ENCODE assay signal across 9 mouse cellular contexts in genomic region chr11:118584826-118585225, GRCm38 (mm10).
DNase-seq lines count a peak whose midpoint lies in the region; ATAC-seq and TF ChIP-seq lines count a peak whose summit lies in the region.
"Had no signal": no experiment of that assay in that cellular context is flagged by ENCODE, and none has a peak within 500 bp of the region (broad histone marks: within the 10 kb centered on the region; RNA-seq: fewer than 3 reads in every experiment).

No protein-coding gene starts in this region.

- H3K27ac ChIP-seq in hindbrain, embryonic 11.5 days (ENCODE audit: low read depth, low read length): no peak overlapping the region
- no peak overlapping the region for H3K27ac ChIP-seq in hindbrain, embryonic 12.5 days
- H3K27ac ChIP-seq in MEL (ENCODE audit: control insufficient read depth, low read depth, low read length): no peak overlapping the region
- H3K27ac ChIP-seq: lung, embryonic 15.5 days had no signal

- no peaks in the 10 kb centered on the region for H3K79me2 ChIP-seq in MEL (ENCODE audit: control insufficient read depth, insufficient read depth, low read length, poor library complexity)

- no peak for ATAC-seq in hindbrain, embryonic 11.5 days (ENCODE audit: low FRiP score)
- ATAC-seq in hindbrain, embryonic 12.5 days (ENCODE audit: low FRiP score): no peak
- ATAC-seq in megakaryocyte progenitor cell, adult 5-6 weeks (replicated peaks; ENCODE audit: poor library complexity): peak; percentile 99
- no peak for ATAC-seq in activated CD4-positive, CD25-positive, alpha-beta regulatory T cell, adult 4 months

- no peaks in the 10 kb centered on the region for H3K36me3 ChIP-seq in hindbrain, embryonic 11.5 days (ENCODE audit: control insufficient read depth, insufficient read depth, low read length)
- no peaks in the 10 kb centered on the region for H3K36me3 ChIP-seq in hindbrain, embryonic 12.5 days
- no peaks in the 10 kb centered on the region for H3K36me3 ChIP-seq in MEL (ENCODE audit: control insufficient read depth in 1 of 2, insufficient read depth in 2 of 2, low read length in 2 of 2)
- H3K36me3 ChIP-seq: lung, embryonic 15.5 days had no signal

- H3K9ac ChIP-seq in hindbrain, embryonic 11.5 days (ENCODE audit: low read depth, low read length): no peak overlapping the region
- no peak overlapping the region for H3K9ac ChIP-seq in hindbrain, embryonic 12.5 days
- H3K9ac ChIP-seq in MEL (ENCODE audit: control insufficient read depth, low read depth, low read length, poor library complexity, severe bottlenecking): no peak overlapping the region
- H3K9ac ChIP-seq: lung, embryonic 15.5 days had no signal

- TF ChIP-seq RAD21 in MEL (IDR thresholded peaks at IDR 0.05; ENCODE audit: low read depth, low read length): no peak

- no peaks in the 10 kb centered on the region for H3K4me1 ChIP-seq in hindbrain, embryonic 11.5 days (replicated peaks; ENCODE audit: control insufficient read depth, insufficient read depth, low read length)
- H3K4me1 ChIP-seq in hindbrain, embryonic 12.5 days: no peaks in the 10 kb centered on the region
- H3K4me1 ChIP-seq in MEL (ENCODE audit: control insufficient read depth in 1 of 2, insufficient read depth in 2 of 2, low read length in 2 of 2): no peaks in the 10 kb centered on the region
- H3K4me1 ChIP-seq: lung, embryonic 15.5 days had no signal

- TF ChIP-seq EP300 in MEL (IDR thresholded peaks at IDR 0.05; ENCODE audit: low read depth in 1 of 2, low read length in 2 of 2): no peak

- no peaks in the 10 kb centered on the region for H3K27me3 ChIP-seq in hindbrain, embryonic 11.5 days (ENCODE audit: control insufficient read depth, insufficient read depth, low read length)
- peaks cover 3% of the 10 kb centered on the region; the same call in 1 of the 2 replicates for H3K27me3 ChIP-seq in hindbrain, embryonic 12.5 days
- no peaks in the 10 kb centered on the region for H3K27me3 ChIP-seq in MEL (ENCODE audit: control insufficient read depth in 1 of 2, insufficient read depth in 2 of 2, low read length in 2 of 2)
- H3K27me3 ChIP-seq: lung, embryonic 15.5 days had no signal

- no peak overlapping the region for H3K4me2 ChIP-seq in hindbrain, embryonic 11.5 days (replicated peaks; ENCODE audit: low read depth, low read length)
- no peak overlapping the region for H3K4me2 ChIP-seq in hindbrain, embryonic 12.5 days (replicated peaks)
- H3K4me2 ChIP-seq: lung, embryonic 15.5 days had no signal

- 0 out of 6 replicates have a peak, but pooled peaks of 1 of the 3 experiments have one; percentile 0 for TF ChIP-seq CTCF in MEL (IDR thresholded peaks at IDR 0.05 in 2 of 3, conservative IDR thresholded peaks at IDR 0.05 in 1 of 3; ENCODE audit: control insufficient read depth in 1 of 3, insufficient read depth in 1 of 3, low read depth in 2 of 3, low read length in 3 of 3, poor library complexity in 1 of 3, severe bottlenecking in 1 of 3)

- WGBS in hindbrain, embryonic 11.5 days: 5% methylated on average over 15 of the region's 15 CpGs
- 8% methylated on average over 15 of the region's 15 CpGs for whole genome bisulfite sequencing in hindbrain, embryonic 12.5 days

- no peak overlapping the region for H3K4me3 ChIP-seq in hindbrain, embryonic 11.5 days (ENCODE audit: low read depth, low read length)
- H3K4me3 ChIP-seq in hindbrain, embryonic 12.5 days: no peak overlapping the region
- H3K4me3 ChIP-seq in MEL (ENCODE audit: control insufficient read depth in 1 of 2, insufficient read depth in 1 of 2, low read depth in 2 of 2, low read length in 2 of 2): no peak overlapping the region
- H3K4me3 ChIP-seq: lung, embryonic 15.5 days had no signal

- DNase-seq in hindbrain, embryonic 11.5 days (ENCODE audit: low spot score): peak; percentile 88
- peak; percentile 91 for DNase-seq in MEL (ENCODE audit: low read depth, low spot score)
- peak; percentile 91 for DNase-seq in embryo, embryonic 11.5 days (ENCODE audit: low read depth, low spot score)
- DNase-seq in kidney, adult 8-10 months: peak; percentile 49 to 81
- peak; percentile 67 to 71 for DNase-seq in thymus, postnatal 36 days

- H3K9me3 ChIP-seq in hindbrain, embryonic 11.5 days (ENCODE audit: control insufficient read depth, low read length): no peaks in the 10 kb centered on the region
- no peaks in the 10 kb centered on the region for H3K9me3 ChIP-seq in hindbrain, embryonic 12.5 days (replicated peaks)
- H3K9me3 ChIP-seq in MEL (replicated peaks; ENCODE audit: insufficient read depth, low read length): no peaks in the 10 kb centered on the region
- H3K9me3 ChIP-seq: lung, embryonic 15.5 days had no signal

- TF ChIP-seq POLR2A in MEL (IDR thresholded peaks at IDR 0.05; ENCODE audit: control insufficient read depth in 1 of 2, insufficient read depth in 1 of 2, low read depth in 1 of 2, low read length in 2 of 2, poor library complexity in 1 of 2): no peak

TF ChIP-seq in MEL, 35 proteins besides CTCF, POLR2A, EP300 and RAD21:
- TF ChIP-seq ZMIZ1 (IDR thresholded peaks at IDR 0.05; ENCODE audit: low read depth, low read length) (no peak), MEF2A (IDR thresholded peaks at IDR 0.05; ENCODE audit: extremely low read depth, insufficient replicate concordance, low read depth, low read length, poor library complexity, severe bottlenecking) (no peak), TAL1 (IDR thresholded peaks at IDR 0.05; ENCODE audit: low read length) (no peak), MAX (IDR thresholded peaks at IDR 0.05; ENCODE audit: low read length) (no peak), CHD2 (IDR thresholded peaks at IDR 0.05; ENCODE audit: low read length) (no peak), SIN3A (IDR thresholded peaks at IDR 0.05; ENCODE audit: low read length) (peak; percentile 99), GABPA (IDR thresholded peaks at IDR 0.05; ENCODE audit: low read depth, low read length) (no peak), ELF1 (IDR thresholded peaks at IDR 0.05; ENCODE audit: low read depth, low read length) (no peak), E2F4 (IDR thresholded peaks at IDR 0.05; ENCODE audit: borderline replicate concordance, low read depth, low read length) (no peak), MAFK (IDR thresholded peaks at IDR 0.05; ENCODE audit: borderline replicate concordance, low read depth, low read length) (no peak), CHD1 (IDR thresholded peaks at IDR 0.05; ENCODE audit: low read depth, low read length) (no peak), KAT2A (conservative IDR thresholded peaks at IDR 0.05; ENCODE audit: low read depth, low read length) (no peak), TCF12 (IDR thresholded peaks at IDR 0.05; ENCODE audit: low read depth, low read length) (no peak), NELFE (IDR thresholded peaks at IDR 0.05; ENCODE audit: low read depth, low read length) (no peak), MYC (IDR thresholded peaks at IDR 0.05; ENCODE audit: low read depth, low read length) (no peak), USF2 (IDR thresholded peaks at IDR 0.05; ENCODE audit: borderline replicate concordance in 1 of 2, insufficient read depth in 1 of 2, low read depth in 1 of 2, low read length in 2 of 2) (no peak), MAZ (IDR thresholded peaks at IDR 0.05; ENCODE audit: low read depth, low read length) (no peak), SMC3 (IDR thresholded peaks at IDR 0.05; ENCODE audit: low read depth, low read length) (no peak), POLR2AphosphoS2 (IDR thresholded peaks at IDR 0.05; ENCODE audit: low read length) (no peak), ZKSCAN1 (IDR thresholded peaks at IDR 0.05; ENCODE audit: low read depth, low read length) (no peak), TBP (IDR thresholded peaks at IDR 0.05; ENCODE audit: low read depth, low read length) (0 out of 2 replicates have a peak, but pooled peaks have one; percentile 28), ETS1 (IDR thresholded peaks at IDR 0.05; ENCODE audit: low read depth, low read length) (no peak), RCOR1 (IDR thresholded peaks at IDR 0.05; ENCODE audit: low read depth, low read length) (no peak), POLR2AphosphoS5 (IDR thresholded peaks at IDR 0.05; ENCODE audit: borderline replicate concordance, low read depth, low read length) (no peak), MXI1 (IDR thresholded peaks at IDR 0.05; ENCODE audit: low read depth, low read length) (peak; percentile 91)
